ENCODE assay signal across 29 mouse cellular contexts in the genomic region with DNA sequence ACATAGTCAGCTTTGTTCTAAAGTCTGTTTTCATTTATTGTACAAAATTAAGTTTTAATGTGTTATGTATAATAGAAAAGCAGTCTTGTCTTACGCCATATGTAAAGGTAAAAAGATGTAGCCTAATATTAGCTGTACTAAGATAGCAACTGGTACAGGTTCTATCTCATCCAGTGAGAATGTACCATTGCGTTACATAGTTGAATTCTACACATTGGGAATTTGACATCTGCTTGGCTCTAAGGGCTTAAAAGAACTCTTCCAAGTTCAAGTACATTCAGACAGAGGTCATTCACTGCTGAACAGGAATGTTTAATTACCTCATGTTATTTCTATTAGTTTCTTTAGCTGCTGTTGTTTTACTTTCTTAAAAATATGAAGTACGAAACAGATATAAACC. TPM values are rescaled to one million over a fixed set of nuclear protein-coding genes. Genes with fewer than 3 reads are reported as not detected.
DNase-seq lines count a peak whose midpoint lies in the region; ATAC-seq and TF ChIP-seq lines count a peak whose summit lies in the region.
"Had no signal": no experiment of that assay in that cellular context is flagged by ENCODE, and none has a peak within 500 bp of the region (broad histone marks: within the 10 kb centered on the region; RNA-seq: fewer than 3 reads in every experiment).

No protein-coding gene starts in this region.

- H3K9me3 ChIP-seq in intestine, embryonic 16.5 days (ENCODE audit: control insufficient read depth, low read length) = no peaks in the 10 kb centered on the region
- no peaks in the 10 kb centered on the region for H3K9me3 ChIP-seq in intestine, embryonic 15.5 days
- no peaks in the 10 kb centered on the region for H3K9me3 ChIP-seq in liver, postnatal 0 days (ENCODE audit: low read length)
- H3K9me3 ChIP-seq in liver, embryonic 12.5 days (replicated peaks) = no peaks in the 10 kb centered on the region
- H3K9me3 ChIP-seq: embryonic facial prominence, embryonic 12.5 days; G1E; lung, embryonic 15.5 days; megakaryocyte, embryonic 14.5 days; midbrain, embryonic 12.5 days; neural tube, embryonic 13.5 days had no signal

- intact Hi-C loops in gastrocnemius, adult 2 months (cut with DNase I) = loop anchor here (5.0 kb wide), 1 partner anchor 34 kb away; no protein-coding TSS in a partner anchor

- no peak for TF ChIP-seq EP300 in liver, postnatal 0 days (IDR thresholded peaks at IDR 0.05; ENCODE audit: low read depth)

- WGBS in intestine, embryonic 16.5 days = 84% methylated on average over 3 of the region's 3 CpGs
- 85% methylated on average over 3 of the region's 3 CpGs for WGBS in intestine, embryonic 15.5 days
- 75% methylated on average over 3 of the region's 3 CpGs for WGBS in liver, postnatal 0 days (ENCODE audit: insufficient replicate concordance)
- 87% methylated on average over 3 of the region's 3 CpGs for WGBS in liver, embryonic 12.5 days (ENCODE audit: insufficient replicate concordance)

- TF ChIP-seq CTCF in gastrocnemius, adult 2 months (IDR thresholded peaks at IDR 0.05) = no peak
- TF ChIP-seq CTCF in liver, postnatal 0 days (IDR thresholded peaks at IDR 0.05; ENCODE audit: low read depth) = no peak

- no peak overlapping the region for H3K4me2 ChIP-seq in intestine, embryonic 16.5 days (ENCODE audit: low read depth, low read length)
- H3K4me2 ChIP-seq in intestine, embryonic 15.5 days (replicated peaks) = no peak overlapping the region
- peak overlapping the region; percentile 39; the same call in 1 of the 2 replicates for H3K4me2 ChIP-seq in liver, postnatal 0 days (ENCODE audit: low read depth, low read length)
- H3K4me2 ChIP-seq in liver, embryonic 12.5 days = no peak overlapping the region
- H3K4me2 ChIP-seq: embryonic facial prominence, embryonic 12.5 days; lung, embryonic 15.5 days; midbrain, embryonic 12.5 days; neural tube, embryonic 13.5 days had no signal

- H3K27ac ChIP-seq in gastrocnemius, adult 2 months = peak overlapping the region; percentile 92
- H3K27ac ChIP-seq in intestine, embryonic 16.5 days (ENCODE audit: low read length) = peak overlapping the region; percentile 41; the same call in 1 of the 2 replicates
- no peak overlapping the region for H3K27ac ChIP-seq in intestine, embryonic 15.5 days
- H3K27ac ChIP-seq in liver, postnatal 0 days (ENCODE audit: low read depth) = peak overlapping the region; percentile 79
- no peak overlapping the region for H3K27ac ChIP-seq in liver, embryonic 12.5 days
- H3K27ac ChIP-seq: embryonic facial prominence, embryonic 12.5 days; liver, embryonic 14.5 days; lung, embryonic 15.5 days; midbrain, embryonic 12.5 days; neural tube, embryonic 13.5 days had no signal

- no peak overlapping the region for H3K9ac ChIP-seq in intestine, embryonic 16.5 days (ENCODE audit: low read depth, low read length)
- H3K9ac ChIP-seq in intestine, embryonic 15.5 days = no peak overlapping the region
- H3K9ac ChIP-seq in liver, postnatal 0 days (replicated peaks) = no peak overlapping the region
- H3K9ac ChIP-seq in liver, embryonic 12.5 days = no peak overlapping the region
- H3K9ac ChIP-seq: embryonic facial prominence, embryonic 12.5 days; liver, embryonic 14.5 days; lung, embryonic 15.5 days; midbrain, embryonic 12.5 days; neural tube, embryonic 13.5 days had no signal

- no peaks in the 10 kb centered on the region for H3K4me1 ChIP-seq in intestine, embryonic 16.5 days (ENCODE audit: control insufficient read depth, insufficient read depth, low read length)
- no peaks in the 10 kb centered on the region for H3K4me1 ChIP-seq in intestine, embryonic 15.5 days (replicated peaks)
- H3K4me1 ChIP-seq in liver, postnatal 0 days (ENCODE audit: insufficient read depth) = peaks cover 15% of the 10 kb centered on the region; the same call in 1 of the 2 replicates
- peaks cover 63% of the 10 kb centered on the region for H3K4me1 ChIP-seq in liver, embryonic 12.5 days
- H3K4me1 ChIP-seq: lung, embryonic 15.5 days; midbrain, embryonic 12.5 days; neural tube, embryonic 13.5 days had no signal

- H3K36me3 ChIP-seq in intestine, embryonic 16.5 days (ENCODE audit: control insufficient read depth, insufficient read depth, low read length) = no peaks in the 10 kb centered on the region; the same call in 1 of the 2 replicates
- no peaks in the 10 kb centered on the region for H3K36me3 ChIP-seq in intestine, embryonic 15.5 days
- no peaks in the 10 kb centered on the region for H3K36me3 ChIP-seq in liver, postnatal 0 days (replicated peaks; ENCODE audit: insufficient read depth, low read length)
- peaks cover 4% of the 10 kb centered on the region; the same call in 1 of the 2 replicates for H3K36me3 ChIP-seq in liver, embryonic 12.5 days
- H3K36me3 ChIP-seq: lung, embryonic 15.5 days had no signal

- no peaks in the 10 kb centered on the region for H3K27me3 ChIP-seq in intestine, embryonic 16.5 days (replicated peaks; ENCODE audit: control insufficient read depth, insufficient read depth, low read length)
- H3K27me3 ChIP-seq in intestine, embryonic 15.5 days (replicated peaks) = no peaks in the 10 kb centered on the region
- no peaks in the 10 kb centered on the region for H3K27me3 ChIP-seq in liver, postnatal 0 days (ENCODE audit: insufficient read depth, low read length)
- H3K27me3 ChIP-seq in liver, embryonic 12.5 days (replicated peaks) = no peaks in the 10 kb centered on the region
- H3K27me3 ChIP-seq: embryonic facial prominence, embryonic 12.5 days; lung, embryonic 15.5 days; megakaryocyte, embryonic 14.5 days; midbrain, embryonic 12.5 days; neural tube, embryonic 13.5 days had no signal

- no peak for DNase-seq in gastrocnemius, adult 2 months
- no peak for DNase-seq in gastrocnemius, postnatal 10 days
- no peak for DNase-seq in liver, postnatal 0 days
- peak; percentile 11 for DNase-seq in naive thymus-derived CD4-positive, alpha-beta T cell, adult 2 months (ENCODE audit: low read depth)
- no peak for DNase-seq in ovary, adult 18-20 months (ENCODE audit: low spot score)
- DNase-seq: cerebellum, adult 11-12 months; cerebellum, adult 9-11 months; embryo, embryonic 11 days; left cerebral cortex, postnatal 4 days; thymus, adult 2 months had no signal

- ATAC-seq in intestine, embryonic 16.5 days = no peak
- no peak for ATAC-seq in intestine, embryonic 15.5 days
- ATAC-seq in liver, postnatal 0 days = no peak
- no peak for ATAC-seq in liver, embryonic 12.5 days
- ATAC-seq: forebrain, embryonic 14.5 days; hindbrain, embryonic 16.5 days had no signal

- H3K4me3 ChIP-seq in gastrocnemius, adult 2 months = peak overlapping the region; percentile 61
- no peak overlapping the region for H3K4me3 ChIP-seq in intestine, embryonic 16.5 days (ENCODE audit: low read length)
- H3K4me3 ChIP-seq in intestine, embryonic 15.5 days (replicated peaks) = no peak overlapping the region
- no peak overlapping the region for H3K4me3 ChIP-seq in liver, postnatal 0 days (ENCODE audit: low read depth, low read length)
- H3K4me3 ChIP-seq in liver, embryonic 12.5 days = no peak overlapping the region
- H3K4me3 ChIP-seq: embryonic facial prominence, embryonic 12.5 days; lung, embryonic 15.5 days; midbrain, embryonic 12.5 days; myocyte; neural tube, embryonic 13.5 days had no signal

RNA-seq across cellular contexts. Expression of a gene that starts 3.0 kb away (rescaled TPM):
- under 1 TPM; 0.45 to 0.46 TPM for total RNA-seq in gastrocnemius, adult 2 months (2021)
- 1 to 10 TPM in 1 of 2 experiments, under 1 TPM in 1; 0.87 to 2.2 TPM for total RNA-seq in gastrocnemius, postnatal 10 days (2021)
- 1.0 and 1.1 TPM in 2 replicates for polyA plus RNA-seq in intestine, embryonic 16.5 days (2015; fragmentation: Nextera tagmentation; extraction: Ambion mirVana)
- 0.42 and 1.2 TPM in 2 replicates for polyA plus RNA-seq in intestine, embryonic 15.5 days (2015; fragmentation: Nextera tagmentation; extraction: Ambion mirVana)
- polyA plus RNA-seq in liver, postnatal 0 days (2015; fragmentation: Nextera tagmentation; extraction: Ambion mirVana) = 7.7 and 7.9 TPM in 2 replicates
- 4.3 and 4.6 TPM in 2 replicates for polyA plus RNA-seq in liver, embryonic 12.5 days (2016; fragmentation: Nextera tagmentation; extraction: Ambion mirVana)
- polyA plus RNA-seq: embryonic facial prominence, embryonic 12.5 days; hindbrain, embryonic 16.5 days had no signal

RNA-seq across cellular contexts. Expression of a gene that starts 3.8 kb away (rescaled TPM):
- not detected for total RNA-seq in gastrocnemius, adult 2 months (2021)
- total RNA-seq in gastrocnemius, postnatal 10 days (2021) = under 1 TPM in 1 of 2 experiments, not detected in 1; 0.20 TPM
- 0.50 TPM in 2 replicates for polyA plus RNA-seq in intestine, embryonic 16.5 days (2015; fragmentation: Nextera tagmentation; extraction: Ambion mirVana)
- 0.40 and 0.51 TPM in 2 replicates for polyA plus RNA-seq in intestine, embryonic 15.5 days (2015; fragmentation: Nextera tagmentation; extraction: Ambion mirVana)
- polyA plus RNA-seq in liver, postnatal 0 days (2015; fragmentation: Nextera tagmentation; extraction: Ambion mirVana) = 0.76 and 0.99 TPM in 2 replicates
- polyA plus RNA-seq in liver, embryonic 12.5 days (2016; fragmentation: Nextera tagmentation; extraction: Ambion mirVana) = 0.66 and 0.77 TPM in 2 replicates
- total RNA-seq: adrenal gland, postnatal 14 days; gastrocnemius, adult 18-20 months; left cerebral cortex, postnatal 4 days; midbrain, postnatal 0 days had no signal
- polyA plus RNA-seq: G1E had no signal

RNA-seq across cellular contexts. Expression of a gene that starts 3.9 kb away (rescaled TPM):
- total RNA-seq in gastrocnemius, adult 2 months (2021) = 1 to 10 TPM; 3.9 to 4.0 TPM
- total RNA-seq in gastrocnemius, postnatal 10 days (2021) = 1 to 10 TPM; 2.4 to 4.3 TPM
- polyA plus RNA-seq in intestine, embryonic 16.5 days (2015; fragmentation: Nextera tagmentation; extraction: Ambion mirVana) = 2.9 and 3.4 TPM in 2 replicates
- polyA plus RNA-seq in intestine, embryonic 15.5 days (2015; fragmentation: Nextera tagmentation; extraction: Ambion mirVana) = 3.2 and 3.7 TPM in 2 replicates
- polyA plus RNA-seq in liver, postnatal 0 days (2015; fragmentation: Nextera tagmentation; extraction: Ambion mirVana) = 6.7 and 7.2 TPM in 2 replicates
- 3.4 and 4.2 TPM in 2 replicates for polyA plus RNA-seq in liver, embryonic 12.5 days (2016; fragmentation: Nextera tagmentation; extraction: Ambion mirVana)

RNA-seq across cellular contexts. Expression of a gene that starts 22.7 kb away (rescaled TPM):
- not detected for total RNA-seq in gastrocnemius, adult 2 months (2021)
- under 1 TPM; 0.09 to 0.11 TPM for total RNA-seq in gastrocnemius, postnatal 10 days (2021)
- polyA plus RNA-seq in intestine, embryonic 16.5 days (2015; fragmentation: Nextera tagmentation; extraction: Ambion mirVana) = 0.37 and 0.53 TPM in 2 replicates
- polyA plus RNA-seq in intestine, embryonic 15.5 days (2015; fragmentation: Nextera tagmentation; extraction: Ambion mirVana) = 0.19 and 0.34 TPM in 2 replicates
- polyA plus RNA-seq in liver, postnatal 0 days (2015; fragmentation: Nextera tagmentation; extraction: Ambion mirVana) = 0.05 and 0.09 TPM in 2 replicates
- 0.12 TPM in 1 of 2 replicates, not detected in the other for polyA plus RNA-seq in liver, embryonic 12.5 days (2016; fragmentation: Nextera tagmentation; extraction: Ambion mirVana)
- total RNA-seq: gastrocnemius, adult 18-20 months; gastrocnemius, postnatal 4 days; heart, adult 8-10 months; heart, postnatal 14 days had no signal
- polyA plus RNA-seq: G1E had no signal

Comparison
In these comparisons a context has a peak if more than half of its experiments do, and no peak if none do; other contexts are left out.
1. H3K27ac ChIP-seq: peak in gastrocnemius, adult 2 months (single experiment), intestine, embryonic 16.5 days (single experiment) and liver, postnatal 0 days (single experiment); none in intestine, embryonic 15.5 days (single experiment) and liver, embryonic 12.5 days (single experiment).